Mouse (Mus musculus) intestine, postnatal 0 days (tissue): ENCODE results near the gene Hdac9. TPM values are rescaled to one million over a fixed set of nuclear protein-coding genes. Genes with fewer than 3 reads are reported as not detected.

ENCODE experiments used
- ATAC-seq: fragments of 200-750 bp; cut with Nextera tagmentation; 2 replicates; pipeline ENCODE4 v1.8.0; 2017; ENCODE audit warnings: mild to moderate bottlenecking, moderate TSS enrichment, moderate library complexity
- H3K27ac ChIP-seq: fragments of 300-500 bp; sonication (generic); 2 replicates; pipeline ENCODE4 v1.5.1; 2014; ENCODE audit warnings: mild to moderate bottlenecking, low read depth, low read length, moderate library complexity
- H3K27me3 ChIP-seq: fragments of 300-500 bp; sonication (generic); replicated peaks from 2 replicates; pipeline ENCODE4 v1.6.1; 2014; ENCODE audit warnings: low read length, mixed read lengths; ENCODE audit not compliant: control insufficient read depth, insufficient read depth
- H3K36me3 ChIP-seq: fragments of 300-500 bp; sonication (generic); 2 replicates; pipeline ENCODE4 v1.6.1; 2014; ENCODE audit warnings: mild to moderate bottlenecking, moderate library complexity; ENCODE audit not compliant: control insufficient read depth, insufficient read depth
- H3K4me1 ChIP-seq: fragments of 300-500 bp; sonication (generic); replicated peaks from 2 replicates; pipeline ENCODE4 v1.6.1; 2014; ENCODE audit warnings: antibody characterized with exemption, low read length, mixed read lengths; ENCODE audit not compliant: control insufficient read depth, insufficient read depth
- H3K4me2 ChIP-seq: fragments of 300-500 bp; sonication (generic); replicated peaks from 2 replicates; pipeline ENCODE4 v1.6.1; 2014; ENCODE audit warnings: low read depth, mild to moderate bottlenecking, moderate library complexity
- H3K4me3 ChIP-seq: fragments of 300-500 bp; sonication (generic); 2 replicates; pipeline ENCODE4 v1.5.1; 2014; ENCODE audit warnings: low read depth, low read length
- H3K9ac ChIP-seq: fragments of 300-500 bp; sonication (generic); 2 replicates; pipeline ENCODE4 v1.6.1; 2014; ENCODE audit warnings: mild to moderate bottlenecking, low read depth, low read length
- H3K9me3 ChIP-seq: fragments of 300-500 bp; sonication (generic); 2 replicates; pipeline ENCODE4 v1.6.1; 2016; ENCODE audit warnings: mixed run types; ENCODE audit not compliant: control insufficient read depth
- CTCF ChIP-seq: sonication (generic); IDR thresholded peaks from 2 replicates; pipeline ENCODE4 v1.5.1; 2016; ENCODE audit warnings: low read depth, mild to moderate bottlenecking, control low read depth, antibody characterized with exemption, moderate library complexity
- WGBS: fragments of 180-500 bp; shearing (Covaris S2); extraction: QIAGEN DNeasy Blood & Tissue Kit; methylation state at CpG from one replicate; pipeline ENCODE4 v1.1.7; 2014; 5-methylcytosine and 5-hydroxymethylcytosine counted together
- polyA plus RNA-seq: library from polyadenylated mRNA; unstranded; fragments of >200 nt; fragmentation: Nextera tagmentation; extraction: Ambion mirVana; gene quantifications from 2 replicates; pipeline ENCODE4 v1.2.1, GENCODE M21; 2015

Gene Hdac9
- polyA plus RNA-seq, 1 experiment from 2014 or later: 1.4 TPM

DNA sequence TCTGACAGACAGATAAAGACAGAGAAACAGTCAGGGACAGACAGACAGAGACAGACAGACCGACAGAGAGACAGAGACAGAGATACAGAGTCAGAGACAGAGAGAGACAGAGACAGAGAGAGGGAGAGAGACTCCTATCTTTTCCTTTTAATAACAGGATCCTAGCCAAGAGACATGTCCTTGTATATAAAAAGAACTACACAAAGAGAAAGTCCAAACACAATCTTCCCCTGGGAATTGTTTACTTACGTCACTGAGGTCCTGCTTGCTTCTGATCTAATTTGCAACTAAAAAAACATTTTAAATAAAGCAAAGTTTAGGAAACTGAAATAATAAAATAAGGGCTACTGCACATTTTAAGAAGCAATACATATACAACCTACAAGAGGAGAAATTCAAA, 119.5 kb downstream of the Hdac9 start:
- Histone ChIP-seq H3K4me3 (no peak overlapping the region), H3K4me2 (no peak overlapping the region), H3K36me3 (no peaks in the 10 kb centered on the region), H3K27ac (no peak overlapping the region), H3K27me3 (no peaks in the 10 kb centered on the region), H3K9me3 (no peaks in the 10 kb centered on the region), H3K4me1 (no peaks in the 10 kb centered on the region), H3K9ac (no peak overlapping the region)
- ATAC-seq: no peak
- WGBS: 64% methylated on average over 2 of the region's 2 CpGs
- no peak for TF ChIP-seq CTCF

DNA sequence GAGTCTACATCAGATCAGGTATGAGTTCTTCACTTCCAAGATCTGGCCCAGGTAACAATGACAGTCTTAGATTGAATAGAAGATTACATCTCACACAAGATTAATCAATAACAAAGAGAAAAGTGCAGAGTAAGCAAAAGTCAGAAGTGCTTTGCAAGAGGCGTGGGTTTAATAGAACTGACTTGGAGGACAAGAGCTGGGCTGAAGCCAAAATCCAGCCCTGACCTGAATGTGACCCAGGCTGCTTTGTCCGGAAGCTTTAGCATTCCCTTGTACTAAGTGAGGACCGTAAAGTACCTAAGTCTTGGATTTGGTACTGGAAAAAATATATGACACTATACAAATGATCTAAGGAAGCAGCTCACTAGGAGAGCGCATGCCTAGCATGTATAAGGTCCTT, 121.4 kb downstream of the Hdac9 start:
- Histone ChIP-seq H3K9ac (no peak overlapping the region), H3K27ac (no peak overlapping the region), H3K9me3 (no peaks in the 10 kb centered on the region), H3K27me3 (no peaks in the 10 kb centered on the region), H3K4me1 (no peaks in the 10 kb centered on the region), H3K36me3 (no peaks in the 10 kb centered on the region), H3K4me2 (no peak overlapping the region), H3K4me3 (no peak overlapping the region)
- ATAC-seq: no peak
- WGBS: 51% methylated on average over 4 of the region's 4 CpGs
- TF ChIP-seq CTCF: no peak

DNA sequence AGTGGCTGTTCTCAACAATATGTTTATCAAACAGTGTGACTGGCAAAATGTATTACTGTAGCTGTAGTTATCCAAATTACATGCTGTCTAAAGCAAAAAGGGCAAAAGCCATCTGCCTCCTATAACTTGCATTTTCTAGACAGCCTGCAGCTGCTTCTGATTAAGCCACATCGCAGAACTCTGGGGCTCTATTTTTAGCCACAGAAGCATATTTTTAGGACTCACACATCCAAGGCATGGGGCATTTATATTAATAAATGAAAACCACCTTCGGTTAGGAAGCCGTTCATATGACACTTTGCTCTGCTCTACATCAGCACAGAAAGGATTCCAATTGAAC, 124.8 kb downstream of the Hdac9 start:
- Histone ChIP-seq H3K27me3 (no peaks in the 10 kb centered on the region), H3K36me3 (no peaks in the 10 kb centered on the region), H3K9me3 (no peaks in the 10 kb centered on the region), H3K4me2 (no peak overlapping the region), H3K27ac (no peak overlapping the region), H3K4me3 (no peak overlapping the region), H3K4me1 (no peaks in the 10 kb centered on the region), H3K9ac (no peak overlapping the region)
- WGBS: 57% methylated on average over 3 of the region's 3 CpGs
- no peak for TF ChIP-seq CTCF
- ATAC-seq: no peak

DNA sequence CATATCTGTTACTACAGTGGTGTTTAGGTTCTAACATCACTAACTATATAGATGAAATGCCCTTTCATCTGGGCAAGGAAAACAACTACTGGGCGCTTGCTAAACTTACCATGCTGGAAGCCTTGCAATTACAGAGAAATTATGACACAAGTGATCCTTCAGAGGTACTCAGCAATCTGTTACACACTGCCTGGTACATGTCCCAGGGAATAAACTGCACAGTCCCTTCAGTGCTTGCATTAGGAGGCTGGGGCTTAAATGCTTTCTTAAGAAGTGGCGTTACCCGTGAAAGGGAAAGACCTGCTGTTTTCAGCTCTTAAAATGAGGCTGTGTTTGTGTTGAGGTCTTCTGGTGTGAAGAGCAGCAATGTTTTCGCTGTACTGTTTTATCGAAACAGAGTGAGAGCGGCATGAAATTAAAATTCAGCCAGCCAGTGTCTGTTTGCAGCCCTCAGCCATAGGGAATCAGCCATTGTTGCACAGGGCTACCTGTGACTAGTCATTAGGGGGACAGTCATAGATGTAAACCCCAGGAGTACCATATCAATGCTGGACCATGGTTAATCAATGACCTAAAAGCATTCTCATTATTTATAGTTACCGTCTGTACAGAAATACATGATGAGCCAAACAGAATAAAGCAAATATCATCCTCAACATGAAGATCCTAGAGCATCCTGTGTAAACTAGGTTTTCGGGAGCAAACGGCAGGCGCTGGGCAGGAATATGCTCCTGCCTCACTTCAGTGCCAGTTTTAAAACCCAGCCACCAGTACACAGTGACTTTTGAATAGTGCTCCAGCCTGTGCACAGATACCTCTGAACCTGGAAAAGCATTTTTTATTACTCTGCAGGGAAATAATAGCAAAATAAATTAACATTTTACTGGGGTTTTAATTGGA, 125.4 kb downstream of the Hdac9 start:
- no peak for TF ChIP-seq CTCF
- H3K4me1 ChIP-seq: no peaks in the 10 kb centered on the region
- no peaks in the 10 kb centered on the region for H3K36me3 ChIP-seq
- no peak overlapping the region for H3K9ac ChIP-seq
- no peak for ATAC-seq
- H3K9me3 ChIP-seq: no peaks in the 10 kb centered on the region
- 80% methylated on average over 10 of the region's 10 CpGs for WGBS
- no peak overlapping the region for H3K4me2 ChIP-seq
- no peak overlapping the region for H3K4me3 ChIP-seq
- H3K27ac ChIP-seq: no peak overlapping the region
- H3K27me3 ChIP-seq: no peaks in the 10 kb centered on the region

GRCm38 (mm10) chr12:34789031-34789982, 127.6 kb downstream of the Hdac9 start:
- Histone ChIP-seq H3K27ac (no peak overlapping the region), H3K9me3 (no peaks in the 10 kb centered on the region), H3K27me3 (no peaks in the 10 kb centered on the region), H3K9ac (no peak overlapping the region), H3K4me3 (no peak overlapping the region), H3K4me1 (no peaks in the 10 kb centered on the region), H3K36me3 (no peaks in the 10 kb centered on the region), H3K4me2 (no peak overlapping the region)
- TF ChIP-seq CTCF: no peak
- ATAC-seq: no peak
- 82% methylated on average over 10 of the region's 10 CpGs for WGBS

DNA sequence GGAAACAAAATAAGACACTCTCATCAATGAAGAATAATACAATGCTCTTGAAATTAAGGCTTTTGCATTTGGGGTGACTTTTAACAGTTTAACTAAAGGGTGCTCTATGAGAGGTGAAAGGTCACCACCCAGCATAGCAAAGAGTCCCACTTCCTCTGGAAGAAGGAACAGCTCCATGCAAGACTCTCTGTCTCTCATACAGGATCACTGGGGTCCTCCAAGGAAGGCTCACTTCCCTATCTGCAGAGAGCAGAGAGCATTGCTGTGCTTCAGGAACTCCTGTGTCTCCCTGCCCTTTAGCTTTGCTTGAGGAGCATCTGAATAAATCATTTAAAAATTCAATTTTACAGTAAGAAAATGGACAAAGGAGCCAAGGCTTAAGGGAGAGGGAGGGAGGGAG, 129.5 kb downstream of the Hdac9 start:
- no peak for TF ChIP-seq CTCF
- Histone ChIP-seq H3K4me1 (no peaks in the 10 kb centered on the region), H3K27ac (no peak overlapping the region), H3K36me3 (no peaks in the 10 kb centered on the region), H3K9me3 (no peaks in the 10 kb centered on the region), H3K9ac (no peak overlapping the region), H3K4me3 (no peak overlapping the region), H3K27me3 (no peaks in the 10 kb centered on the region), H3K4me2 (no peak overlapping the region)
- no peak for ATAC-seq
